9 mouse cellular contexts compared by ENCODE assay signal in genomic region chr11:18821384-18821783, GRCm38 (mm10).
DNase-seq lines count a peak whose midpoint lies in the region; TF ChIP-seq lines count a peak whose summit lies in the region.
"Had no signal": no experiment of that assay in that cellular context is flagged by ENCODE, and none has a peak within 500 bp of the region (broad histone marks: within the 10 kb centered on the region; RNA-seq: fewer than 3 reads in every experiment).

No protein-coding gene starts in this region.

- intact Hi-C loops in gastrocnemius, adult 2 months (cut with DNase I), result no loop called here
- intact Hi-C loops in left cerebral cortex, postnatal 10 days (cut with DNase I), result no loop called here
- intact Hi-C loops in left cerebral cortex, postnatal 25 days (cut with DNase I), result no loop called here

- DNase-seq in gastrocnemius, adult 2 months, result no peak
- no peak for DNase-seq in gastrocnemius, adult 8-10 months (ENCODE audit: low spot score in 2 of 2)
- peak; percentile 68 for DNase-seq in 416B (ENCODE audit: low read depth)
- peak; percentile 57 for DNase-seq in brain, adult 2 months (ENCODE audit: low read depth, low spot score)
- peak; percentile 38 for DNase-seq in kidney, postnatal 10 days
- no peak for DNase-seq in frontal cortex, postnatal 14 days (ENCODE audit: low spot score in 2 of 2)
- DNase-seq in left cerebral cortex, postnatal 10 days (ENCODE audit: extremely low spot score in 1 of 2, low spot score in 2 of 2), result no peak
- no peak for DNase-seq in left cerebral cortex, postnatal 25 days (ENCODE audit: low spot score in 2 of 2)

- H3K27ac ChIP-seq in gastrocnemius, adult 2 months, result no peak overlapping the region
- H3K27ac ChIP-seq: limb, embryonic 15.5 days had no signal

- no peak overlapping the region for H3K4me3 ChIP-seq in gastrocnemius, adult 2 months
- H3K4me3 ChIP-seq: limb, embryonic 15.5 days had no signal

- peak; percentile 53 for TF ChIP-seq CTCF in gastrocnemius, adult 2 months (IDR thresholded peaks at IDR 0.05)

Comparison
In these comparisons a context has a peak if more than half of its experiments do, and no peak if none do; other contexts are left out.
1. DNase-seq: peak in 416B (single experiment), brain, adult 2 months (single experiment) and kidney, postnatal 10 days (single experiment); none in gastrocnemius, adult 2 months (single experiment), gastrocnemius, adult 8-10 months (0 of 2), frontal cortex, postnatal 14 days (0 of 2), left cerebral cortex, postnatal 10 days (0 of 2) and left cerebral cortex, postnatal 25 days (0 of 2).